Mouse (Mus musculus) ES-E14 (cell line): ENCODE results near the gene Cfap74. TPM values are rescaled to one million over a fixed set of nuclear protein-coding genes. Genes with fewer than 3 reads are reported as not detected.

Source experiments
- DNase-seq: peaks from one replicate; pipeline ENCODE4 v3.0.0-alpha.2; 2013; ENCODE audit warnings: low read depth, low spot score
- H3K27ac ChIP-seq: 2 replicates; pipeline ENCODE4 v1.5.1; 2012; ENCODE audit warnings: low read depth, mild to moderate bottlenecking, low read length, moderate library complexity, mixed read lengths; ENCODE audit not compliant: poor library complexity, insufficient read depth, severe bottlenecking
- H3K36me3 ChIP-seq: 2 replicates; pipeline ENCODE4 v1.6.1; 2012; ENCODE audit warnings: mild to moderate bottlenecking, low read length, moderate library complexity, mixed read lengths; ENCODE audit not compliant: control insufficient read depth, poor library complexity, insufficient read depth, severe bottlenecking
- H3K4me1 ChIP-seq, 2 experiments: fragments of 150-350 bp in 1 of 2; sonication (generic) in 1 of 2; 2 replicates each; pipeline ENCODE4 v1.6.1; 2012; ENCODE audit warnings: low read length in 2 of 2, mild to moderate bottlenecking in 1 of 2, mixed read lengths in 1 of 2; ENCODE audit not compliant: control insufficient read depth in 2 of 2, insufficient read depth in 2 of 2, poor library complexity in 1 of 2
- H3K4me3 ChIP-seq, 2 experiments: fragments of 150-350 bp in 1 of 2; sonication (generic) in 1 of 2; 2 replicates each; pipeline ENCODE4 v1.5.1; 2012; ENCODE audit warnings: low read length in 2 of 2, low read depth in 1 of 2, mild to moderate bottlenecking in 1 of 2, mixed read lengths in 1 of 2; ENCODE audit not compliant: insufficient read depth in 1 of 2, poor library complexity in 1 of 2, severe bottlenecking in 1 of 2
- H3K9ac ChIP-seq: 2 replicates; pipeline ENCODE4 v1.6.1; 2012; ENCODE audit warnings: low read depth, mild to moderate bottlenecking, low read length, mixed read lengths; ENCODE audit not compliant: poor library complexity, insufficient read depth, severe bottlenecking
- H3K9me3 ChIP-seq: fragments of 150-350 bp; sonication (generic); 2 replicates; pipeline ENCODE4 v1.6.1; 2012; ENCODE audit warnings: low read depth, mild to moderate bottlenecking, low read length; ENCODE audit not compliant: control insufficient read depth, insufficient read depth
- CHD2 ChIP-seq: IDR thresholded peaks from 2 replicates; pipeline ENCODE4 v1.6.1; 2014; ENCODE audit warnings: mild to moderate bottlenecking, low read depth, low read length, inconsistent platforms
- HCFC1 ChIP-seq: IDR thresholded peaks from 2 replicates; pipeline ENCODE4 v1.6.1; 2012; ENCODE audit warnings: low read length, inconsistent platforms, borderline replicate concordance; ENCODE audit not compliant: insufficient read depth
- MAFK ChIP-seq: IDR thresholded peaks from 2 replicates; pipeline ENCODE4 v1.6.1; 2014; ENCODE audit warnings: mild to moderate bottlenecking, low read depth, low read length, inconsistent platforms; ENCODE audit not compliant: insufficient read depth
- ZC3H11A ChIP-seq: IDR thresholded peaks from 2 replicates; pipeline ENCODE4 v1.6.1; 2012; ENCODE audit warnings: low read depth, mild to moderate bottlenecking, inconsistent platforms, low read length, borderline replicate concordance
- ZNF384 ChIP-seq: IDR thresholded peaks from 2 replicates; pipeline ENCODE4 v1.6.1; 2012; ENCODE audit warnings: low read depth, low read length, inconsistent platforms
- in situ Hi-C, 2 experiments: fragments of 600-800 bp; cut with MboI; formaldehyde crosslinking; loops; one replicate each; pipeline ENCODE4 v1.15.1; 2025; ENCODE audit warnings: low sequenced_read_pairs in 2 of 2, inconsistent platforms in 1 of 2; ENCODE audit not compliant: unreplicated experiment in 2 of 2
- total RNA-seq: library from RNA; depleted of rRNA; stranded (reverse); fragments of 300-350 nt; gene quantifications from 2 replicates; pipeline ENCODE4 v1.2.3, GENCODE M21; 2012

Gene Cfap74
- total RNA-seq, 1 experiment, result 4.8 TPM

DNA sequence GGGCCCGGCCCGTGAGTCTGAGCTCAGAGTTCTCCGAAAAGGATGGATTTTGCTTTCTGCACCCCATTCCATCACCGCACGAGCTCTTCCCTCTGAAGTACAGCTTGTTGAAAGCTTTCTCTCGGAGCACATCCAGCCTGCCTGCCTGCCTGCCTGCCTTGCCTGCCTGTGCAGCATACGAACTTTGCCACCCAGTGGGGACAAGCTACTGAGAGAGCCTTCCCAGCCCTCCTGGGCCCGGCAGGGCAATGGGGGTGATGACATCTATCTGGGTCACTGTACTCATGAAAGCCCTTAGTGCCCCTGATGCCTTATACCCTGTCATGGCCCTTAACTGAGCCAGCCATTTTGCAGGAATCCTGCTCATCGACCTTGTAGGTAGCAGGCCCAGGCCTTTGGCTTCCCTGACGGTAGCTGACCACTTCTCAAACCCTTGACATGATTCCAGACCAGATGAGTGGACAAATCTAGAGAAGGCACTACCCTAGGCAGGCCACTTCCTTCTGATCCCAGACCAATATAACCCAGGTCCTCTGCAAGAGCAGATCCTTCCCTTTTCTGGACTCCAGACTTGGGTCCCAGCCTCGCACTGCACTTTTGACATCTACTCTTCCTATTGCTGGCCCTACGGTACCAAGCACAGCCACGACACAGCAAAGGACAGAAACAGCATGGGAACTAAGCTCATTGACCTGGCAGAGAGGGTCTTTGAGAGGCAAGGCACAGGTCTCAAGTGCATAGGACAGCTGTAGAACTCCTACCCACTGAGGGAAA is 58.4 kb downstream of the Cfap74 start:
- no peaks in the 10 kb centered on the region for H3K36me3 ChIP-seq
- H3K27ac ChIP-seq, result no peak overlapping the region
- no peaks in the 10 kb centered on the region for H3K9me3 ChIP-seq
- peaks cover 0 to 12% of the 10 kb centered on the region in 2 experiments; a peak in 1 of 4 replicates for H3K4me1 ChIP-seq
- DNase-seq, result no peak
- TF ChIP-seq HCFC1 (no peak), CHD2 (no peak), ZNF384 (no peak), MAFK (no peak), ZC3H11A (no peak)
- H3K4me3 ChIP-seq, result no peak overlapping the region
- no peak overlapping the region for H3K9ac ChIP-seq
- in situ Hi-C loops, result no loop called here

DNA sequence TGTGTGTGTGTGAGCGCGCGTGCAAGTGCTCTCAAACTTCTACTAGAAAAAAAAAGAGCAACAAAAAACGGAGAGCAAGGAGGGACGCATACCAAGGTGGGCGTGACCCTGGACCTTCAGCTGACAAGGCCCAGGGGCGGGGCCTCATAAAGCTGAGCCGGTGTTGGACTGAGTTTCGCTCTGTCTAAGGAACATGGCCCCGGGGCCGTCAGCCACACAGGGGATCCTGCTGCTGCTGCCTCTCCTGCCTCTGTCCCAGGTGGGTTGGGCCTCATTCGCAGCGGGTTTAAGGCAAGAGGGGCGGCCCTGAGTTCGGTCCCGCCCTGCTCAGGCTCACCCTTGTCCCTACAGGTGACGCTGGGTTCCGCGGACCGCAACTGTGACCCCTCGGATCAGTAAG is 60.0 kb downstream of the Cfap74 start, which contains the start of gene Tmem52:
Gene Tmem52, plus strand, starts transcription at position 163 of the 400 bp plus-strand sequence.
- TF ChIP-seq ZNF384, result no peak
- TF ChIP-seq CHD2, result no peak
- no peak for TF ChIP-seq HCFC1
- TF ChIP-seq ZC3H11A, result no peak
- no peak for TF ChIP-seq MAFK
- peak; percentile 84 for DNase-seq
- Histone ChIP-seq H3K9me3 (no peaks in the 10 kb centered on the region), H3K4me1 (peaks cover 0 to 19% of the 10 kb centered on the region in 2 experiments; a peak in 1 of 4 replicates), H3K4me3 (peak within 1 kb of the TSS; percentile 59 to 63), H3K27ac (no peak within 1 kb of the TSS), H3K9ac (no peak within 1 kb of the TSS), H3K36me3 (no peaks in the 10 kb centered on the region)
- in situ Hi-C loops, result no loop called here

DNA sequence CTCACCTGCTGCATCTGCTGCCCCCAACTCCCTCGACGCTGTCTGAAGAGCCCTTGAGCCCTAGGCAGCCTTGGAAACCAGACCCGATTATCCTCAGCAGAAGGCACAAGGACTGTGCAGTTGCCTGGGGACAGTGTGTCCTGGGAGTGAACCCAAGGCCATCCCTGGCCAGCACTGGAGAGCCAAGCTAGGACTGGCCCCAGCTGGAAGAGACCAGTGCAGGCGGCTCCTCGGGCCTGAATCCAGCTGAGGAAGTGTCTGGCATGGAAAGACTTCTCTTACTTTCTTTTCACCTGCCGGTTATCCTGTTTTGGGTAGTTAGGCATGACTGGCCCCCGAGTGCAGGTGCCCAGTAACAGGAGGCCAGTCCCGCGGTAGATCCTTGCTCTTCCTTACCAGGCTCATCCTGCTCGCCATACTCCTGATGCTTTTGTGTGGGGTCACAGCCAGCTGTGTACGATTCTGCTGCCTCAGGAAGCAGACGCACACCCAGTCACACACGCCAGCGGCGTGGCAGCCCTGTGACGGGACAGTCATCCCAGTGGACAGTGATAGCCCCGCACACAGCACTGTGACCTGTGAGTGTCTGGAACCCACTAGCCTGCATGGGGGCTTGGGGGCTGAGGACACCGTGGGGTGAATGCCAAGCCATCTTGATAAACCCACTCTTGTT is 60.7 kb downstream of the Cfap74 start:
- no peaks in the 10 kb centered on the region for H3K36me3 ChIP-seq
- TF ChIP-seq HCFC1 (no peak), ZC3H11A (no peak), ZNF384 (no peak), MAFK (no peak), CHD2 (no peak)
- H3K4me3 ChIP-seq, result peak overlapping the region; percentile 59 to 63; a peak in 2 of 4 replicates
- peaks cover 0 to 19% of the 10 kb centered on the region in 2 experiments; a peak in 1 of 4 replicates for H3K4me1 ChIP-seq
- no peaks in the 10 kb centered on the region for H3K9me3 ChIP-seq
- H3K9ac ChIP-seq, result no peak overlapping the region
- no peak for DNase-seq
- no peak overlapping the region for H3K27ac ChIP-seq
- in situ Hi-C loops, result no loop called here

GRCm38 (mm10) chr4:155470263-155470953 is 61.4 kb downstream of the Cfap74 start:
- TF ChIP-seq CHD2, result no peak
- in situ Hi-C loops, result no loop called here

More at GRCm38 (mm10) chr4:155470263-155470953, 61.4 kb downstream of the Cfap74 start:
- Histone ChIP-seq H3K27ac (no peak overlapping the region), H3K9me3 (no peaks in the 10 kb centered on the region), H3K4me3 (no peak overlapping the region; a peak in 1 of 4 replicates), H3K4me1 (peaks cover 0 to 19% of the 10 kb centered on the region in 2 experiments; a peak in 1 of 4 replicates), H3K9ac (no peak overlapping the region), H3K36me3 (no peaks in the 10 kb centered on the region)
- DNase-seq, result no peak
